9 mouse cellular contexts compared by ENCODE assay signal in genomic region chr4:116787985-116788760, GRCm38 (mm10). TPM values are rescaled to one million over a fixed set of nuclear protein-coding genes. Genes with fewer than 3 reads are reported as not detected.
DNase-seq lines count a peak whose midpoint lies in the region; ATAC-seq and TF ChIP-seq lines count a peak whose summit lies in the region.
"Had no signal": no experiment of that assay in that cellular context is flagged by ENCODE, and none has a peak within 500 bp of the region (broad histone marks: within the 10 kb centered on the region; RNA-seq: fewer than 3 reads in every experiment).

No protein-coding gene starts in this region.

- peak; percentile 54 for ATAC-seq in lung, postnatal 0 days
- ATAC-seq in kidney, embryonic 16.5 days (ENCODE audit: low FRiP score, low TSS enrichment): no peak

- H3K4me2 ChIP-seq in lung, postnatal 0 days (replicated peaks; ENCODE audit: low read depth, low read length): no peak overlapping the region
- no peak overlapping the region for H3K4me2 ChIP-seq in kidney, embryonic 16.5 days (replicated peaks; ENCODE audit: low read depth, low read length)
- H3K4me2 ChIP-seq: heart, embryonic 13.5 days had no signal

- WGBS in lung, postnatal 0 days: 35% methylated on average over 7 of the region's 7 CpGs
- 44% methylated on average over 7 of the region's 7 CpGs for WGBS in kidney, embryonic 16.5 days

- no peak for DNase-seq in gastrocnemius, adult 2 months
- DNase-seq in gastrocnemius, adult 8-10 months (ENCODE audit: low spot score in 2 of 2): no peak
- peak; percentile 76 for DNase-seq in 3T3-L1 (ENCODE audit: low read depth, low spot score)
- peak; percentile 53 for DNase-seq in brain, adult 2 months (ENCODE audit: low read depth, low spot score)
- DNase-seq in lung, postnatal 0 days (ENCODE audit: low spot score): peak; percentile 65
- no peak for DNase-seq in thymus, postnatal 0 days (ENCODE audit: low spot score)
- DNase-seq in neural tube, embryonic 10.5 days (ENCODE audit: extremely low spot score, low spot score): no peak

- H3K36me3 ChIP-seq in lung, postnatal 0 days (ENCODE audit: insufficient read depth, low read length): no peaks in the 10 kb centered on the region; the same call in 1 of the 2 replicates
- H3K36me3 ChIP-seq in kidney, embryonic 16.5 days (ENCODE audit: insufficient read depth, low read length): no peaks in the 10 kb centered on the region
- H3K36me3 ChIP-seq: heart, embryonic 13.5 days had no signal

- peak; percentile 29; the same call in 1 of the 2 replicates for TF ChIP-seq CTCF in gastrocnemius, adult 2 months (IDR thresholded peaks at IDR 0.05)
- TF ChIP-seq CTCF in lung, postnatal 0 days (IDR thresholded peaks at IDR 0.05): peak; percentile 41

- H3K27me3 ChIP-seq in lung, postnatal 0 days (replicated peaks; ENCODE audit: insufficient read depth, low read length): no peaks in the 10 kb centered on the region
- H3K27me3 ChIP-seq in kidney, embryonic 16.5 days (ENCODE audit: insufficient read depth, low read length): no peaks in the 10 kb centered on the region
- H3K27me3 ChIP-seq: heart, embryonic 13.5 days had no signal

- no peaks in the 10 kb centered on the region for H3K9me3 ChIP-seq in lung, postnatal 0 days (ENCODE audit: low read length)
- H3K9me3 ChIP-seq in kidney, embryonic 16.5 days (ENCODE audit: low read length): no peaks in the 10 kb centered on the region

- H3K9ac ChIP-seq in lung, postnatal 0 days (replicated peaks; ENCODE audit: low read depth): no peak overlapping the region
- H3K9ac ChIP-seq in kidney, embryonic 16.5 days (replicated peaks; ENCODE audit: low read length): no peak overlapping the region

- peak overlapping the region; percentile 58 for H3K4me3 ChIP-seq in gastrocnemius, adult 2 months
- H3K4me3 ChIP-seq in lung, postnatal 0 days (ENCODE audit: low read depth, low read length): no peak overlapping the region
- no peak overlapping the region for H3K4me3 ChIP-seq in kidney, embryonic 16.5 days (ENCODE audit: low read length)
- H3K4me3 ChIP-seq: heart, embryonic 13.5 days had no signal

- no peaks in the 10 kb centered on the region for H3K4me1 ChIP-seq in lung, postnatal 0 days (ENCODE audit: insufficient read depth, low read depth, low read length)
- no peaks in the 10 kb centered on the region for H3K4me1 ChIP-seq in kidney, embryonic 16.5 days (ENCODE audit: insufficient read depth, low read length)
- H3K4me1 ChIP-seq: heart, embryonic 13.5 days had no signal

- peak overlapping the region; percentile 65 for H3K27ac ChIP-seq in gastrocnemius, adult 2 months
- H3K27ac ChIP-seq in lung, postnatal 0 days (ENCODE audit: low read length): no peak overlapping the region
- no peak overlapping the region for H3K27ac ChIP-seq in kidney, embryonic 16.5 days (ENCODE audit: low read length)
- H3K27ac ChIP-seq: heart, embryonic 13.5 days had no signal

- intact Hi-C loops in gastrocnemius, adult 2 months (cut with DNase I): loop anchor here (5.0 kb wide), 1 partner anchor 146 kb away; no protein-coding TSS in a partner anchor

- TF ChIP-seq EP300 in lung, postnatal 0 days (IDR thresholded peaks at IDR 0.05): no peak

RNA-seq across cellular contexts. Expression of gene Toe1, which starts 19.3 kb away (rescaled TPM):
- 1 to 10 TPM; 4.1 to 5.4 TPM for total RNA-seq in gastrocnemius, adult 2 months (2021)
- total RNA-seq in gastrocnemius, adult 8-10 months (2022): 1 to 10 TPM; 4.1 to 6.1 (median 4.5) TPM
- 19.6 and 20.7 TPM in 2 replicates for polyA plus RNA-seq in lung, postnatal 0 days (2015; fragmentation: Nextera tagmentation; extraction: Ambion mirVana)
- 39.2 and 39.6 TPM in 2 replicates for polyA plus RNA-seq in thymus, postnatal 0 days (2015; fragmentation: Nextera tagmentation; extraction: Ambion mirVana)
- polyA plus RNA-seq in kidney, embryonic 16.5 days (2015; fragmentation: Nextera tagmentation; extraction: Ambion mirVana): 41.9 and 42.8 TPM in 2 replicates

RNA-seq across cellular contexts. Expression of gene Mutyh, which starts 19.4 kb away (rescaled TPM):
- total RNA-seq in gastrocnemius, adult 2 months (2021): 1 to 10 TPM in 1 of 2 experiments, under 1 TPM in 1; 0.87 to 1.8 TPM
- total RNA-seq in gastrocnemius, adult 8-10 months (2022): 1 to 10 TPM in 1 of 4 experiments, under 1 TPM in 3; 0.58 to 1.1 (median 0.87) TPM
- 3.1 and 4.4 TPM in 2 replicates for polyA plus RNA-seq in lung, postnatal 0 days (2015; fragmentation: Nextera tagmentation; extraction: Ambion mirVana)
- polyA plus RNA-seq in thymus, postnatal 0 days (2015; fragmentation: Nextera tagmentation; extraction: Ambion mirVana): 18.8 and 22.9 TPM in 2 replicates
- polyA plus RNA-seq in kidney, embryonic 16.5 days (2015; fragmentation: Nextera tagmentation; extraction: Ambion mirVana): 19.0 and 22.6 TPM in 2 replicates

RNA-seq across cellular contexts. Expression of gene Hpdl, which starts 33.3 kb away (rescaled TPM):
- 1 to 10 TPM; 1.5 to 1.9 TPM for total RNA-seq in gastrocnemius, adult 2 months (2021)
- total RNA-seq in gastrocnemius, adult 8-10 months (2022): 1 to 10 TPM in 3 of 4 experiments, under 1 TPM in 1; 0.78 to 1.8 (median 1.3) TPM
- 0.10 and 0.25 TPM in 2 replicates for polyA plus RNA-seq in lung, postnatal 0 days (2015; fragmentation: Nextera tagmentation; extraction: Ambion mirVana)
- 0.22 and 0.49 TPM in 2 replicates for polyA plus RNA-seq in thymus, postnatal 0 days (2015; fragmentation: Nextera tagmentation; extraction: Ambion mirVana)
- 1.9 and 2.0 TPM in 2 replicates for polyA plus RNA-seq in kidney, embryonic 16.5 days (2015; fragmentation: Nextera tagmentation; extraction: Ambion mirVana)

Comparison
In these comparisons a context has a peak if more than half of its experiments do, and no peak if none do; other contexts are left out.
1. DNase-seq: peak in 3T3-L1 (single experiment), brain, adult 2 months (single experiment) and lung, postnatal 0 days (single experiment); none in gastrocnemius, adult 2 months (single experiment), gastrocnemius, adult 8-10 months (0 of 2), thymus, postnatal 0 days (single experiment) and neural tube, embryonic 10.5 days (single experiment).